Mouse (Mus musculus): ENCODE data around the gene A730015C16Rik. TPM values are rescaled to one million over a fixed set of nuclear protein-coding genes. Genes with fewer than 3 reads are reported as not detected.
A peak's percentile ranks its signal among the peaks of the same experiment; 100 is the strongest.

A730015C16Rik gene
- polyA plus RNA-seq, 1 experiment, result 0.17 TPM

DNA sequence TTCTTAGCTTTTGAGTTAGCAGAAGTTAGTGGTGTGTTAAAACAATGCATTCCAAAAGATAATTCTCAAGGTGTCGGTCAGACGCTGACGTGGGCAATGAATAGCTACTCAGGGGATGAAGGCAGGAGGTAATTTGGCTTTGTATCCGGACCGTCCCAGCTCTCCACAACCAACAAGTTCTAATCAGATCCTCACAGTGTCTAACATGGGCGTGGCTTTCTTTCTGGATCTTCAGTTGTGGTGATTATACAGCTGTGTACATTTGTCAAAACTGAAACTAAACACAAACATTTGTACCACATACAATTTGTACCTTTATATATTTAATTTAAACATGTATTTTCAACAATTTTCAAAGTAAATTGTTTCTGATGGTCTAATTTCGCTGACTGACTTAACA, 18.4 kb upstream of the A730015C16Rik start:
- no peaks in the 10 kb centered on the region for H3K36me3 ChIP-seq (ENCODE audit: control insufficient read depth, insufficient read depth)
- H3K27me3 ChIP-seq (ENCODE audit: control insufficient read depth, insufficient read depth, insufficient read length), result no peaks in the 10 kb centered on the region
- no peak overlapping the region for H3ac ChIP-seq (ENCODE audit: control insufficient read depth, insufficient read length)
- H3K4me2 ChIP-seq (ENCODE audit: low read depth), result no peak overlapping the region
- TF ChIP-seq CEBPB (IDR thresholded peaks at IDR 0.05; ENCODE audit: insufficient read depth, poor library complexity, severe bottlenecking), result no peak
- TF ChIP-seq E2F4 (IDR thresholded peaks at IDR 0.05; ENCODE audit: insufficient read depth), result no peak
- TF ChIP-seq MYOG (IDR thresholded peaks at IDR 0.05; ENCODE audit: control insufficient read depth in 1 of 3, insufficient read depth in 1 of 3, insufficient read length in 2 of 3, low read depth in 2 of 3), result no peak
- TF ChIP-seq TCF3 (IDR thresholded peaks at IDR 0.05; ENCODE audit: insufficient read length, low read depth), result no peak
- TF ChIP-seq POLR2A (IDR thresholded peaks at IDR 0.05; ENCODE audit: insufficient read length, low read depth), result no peak
- no peak for TF ChIP-seq POLR2AphosphoS2 (IDR thresholded peaks at IDR 0.05; ENCODE audit: insufficient read length, low read depth)
- no peak for TF ChIP-seq MYOD1 (IDR thresholded peaks at IDR 0.05; ENCODE audit: control insufficient read depth in 1 of 3, insufficient read length in 2 of 3, low read depth in 2 of 3)
- no peak for TF ChIP-seq REST (IDR thresholded peaks at IDR 0.05; ENCODE audit: insufficient read depth, insufficient read length)
- no peak for TF ChIP-seq SRF (IDR thresholded peaks at IDR 0.05; ENCODE audit: control insufficient read depth, insufficient read length, low read depth)
- TF ChIP-seq MAX (IDR thresholded peaks at IDR 0.05; ENCODE audit: low read depth), result no peak
- no peak for TF ChIP-seq TCF12 (IDR thresholded peaks at IDR 0.05; ENCODE audit: insufficient read depth, poor library complexity, severe bottlenecking)
- TF ChIP-seq USF1 (IDR thresholded peaks at IDR 0.05; ENCODE audit: low read depth), result no peak
- no peak overlapping the region for H3K4me3 ChIP-seq
- H3K79me2 ChIP-seq (ENCODE audit: control insufficient read depth, insufficient read depth), result no peaks in the 10 kb centered on the region

DNA sequence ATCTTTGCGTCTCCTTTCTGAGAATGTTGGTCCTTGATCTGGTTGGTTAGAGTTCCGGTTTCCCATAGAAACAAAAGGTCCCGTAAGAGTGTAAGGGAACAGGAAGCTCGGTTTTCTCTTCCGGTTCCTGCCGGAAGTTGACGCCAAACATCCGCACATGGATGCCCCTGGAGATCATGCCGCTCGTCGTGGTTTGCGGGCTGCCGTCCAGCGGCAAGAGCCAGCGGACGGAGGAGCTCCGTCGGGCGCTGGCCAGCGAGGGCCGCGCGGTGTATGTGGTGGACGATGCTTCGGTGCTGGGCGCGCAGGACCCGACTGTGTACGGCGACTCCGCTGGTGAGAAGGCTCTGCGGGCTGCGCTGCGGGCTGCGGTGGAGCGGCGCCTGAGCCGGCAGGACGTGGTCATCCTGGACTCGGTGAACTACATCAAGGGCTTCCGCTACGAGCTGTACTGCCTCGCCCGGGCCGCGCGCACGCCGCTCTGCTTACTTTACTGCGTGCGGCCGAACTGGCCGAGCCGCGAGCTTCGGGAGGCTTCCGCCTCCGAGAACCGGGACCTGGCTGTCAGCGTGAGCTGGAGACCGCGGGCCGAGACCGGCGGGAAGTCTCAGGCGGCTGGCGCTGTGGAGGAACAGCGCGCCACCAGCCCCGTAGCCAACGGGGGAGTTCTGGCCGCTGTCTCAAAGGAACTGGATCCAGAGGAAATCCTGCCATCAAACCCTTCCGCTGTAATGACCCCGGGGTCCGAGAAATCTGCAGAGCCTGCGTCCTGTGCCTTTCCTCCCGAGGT, 509 bp downstream of the A730015C16Rik start, which contains the start of gene Kti12:
Gene Kti12, plus strand, starts transcription at position 71 of the 790 bp plus-strand sequence.
- peak within 1 kb of the TSS; percentile 94 for H3K4me2 ChIP-seq (ENCODE audit: low read depth)
- H3ac ChIP-seq (ENCODE audit: control insufficient read depth, insufficient read length), result peak within 1 kb of the TSS; percentile 72
- H3K27me3 ChIP-seq (ENCODE audit: control insufficient read depth, insufficient read depth, insufficient read length), result no peaks in the 10 kb centered on the region
- peaks cover 21% of the 10 kb centered on the region for H3K79me2 ChIP-seq (ENCODE audit: control insufficient read depth, insufficient read depth)
- no peaks in the 10 kb centered on the region for H3K36me3 ChIP-seq (ENCODE audit: control insufficient read depth, insufficient read depth)
- peak within 1 kb of the TSS; percentile 47 for H3K4me3 ChIP-seq
- TF ChIP-seq TCF12 (IDR thresholded peaks at IDR 0.05; ENCODE audit: insufficient read depth, poor library complexity, severe bottlenecking) (no peak), MAX (IDR thresholded peaks at IDR 0.05; ENCODE audit: low read depth) (peak; percentile 91), E2F4 (IDR thresholded peaks at IDR 0.05; ENCODE audit: insufficient read depth) (no peak), TCF3 (IDR thresholded peaks at IDR 0.05; ENCODE audit: insufficient read length, low read depth) (no peak), MYOD1 (IDR thresholded peaks at IDR 0.05; ENCODE audit: control insufficient read depth in 1 of 3, insufficient read length in 2 of 3, low read depth in 2 of 3) (peak in 1 of 3 experiments; percentile 26), REST (IDR thresholded peaks at IDR 0.05; ENCODE audit: insufficient read depth, insufficient read length) (peak; percentile 1), SRF (IDR thresholded peaks at IDR 0.05; ENCODE audit: control insufficient read depth, insufficient read length, low read depth) (peak; percentile 62), MYOG (IDR thresholded peaks at IDR 0.05; ENCODE audit: control insufficient read depth in 1 of 3, insufficient read depth in 1 of 3, insufficient read length in 2 of 3, low read depth in 2 of 3) (no peak), POLR2AphosphoS2 (IDR thresholded peaks at IDR 0.05; ENCODE audit: insufficient read length, low read depth) (peak; percentile 92), POLR2A (IDR thresholded peaks at IDR 0.05; ENCODE audit: insufficient read length, low read depth) (peak; percentile 87), USF1 (IDR thresholded peaks at IDR 0.05; ENCODE audit: low read depth) (no peak), CEBPB (IDR thresholded peaks at IDR 0.05; ENCODE audit: insufficient read depth, poor library complexity, severe bottlenecking) (no peak)

DNA sequence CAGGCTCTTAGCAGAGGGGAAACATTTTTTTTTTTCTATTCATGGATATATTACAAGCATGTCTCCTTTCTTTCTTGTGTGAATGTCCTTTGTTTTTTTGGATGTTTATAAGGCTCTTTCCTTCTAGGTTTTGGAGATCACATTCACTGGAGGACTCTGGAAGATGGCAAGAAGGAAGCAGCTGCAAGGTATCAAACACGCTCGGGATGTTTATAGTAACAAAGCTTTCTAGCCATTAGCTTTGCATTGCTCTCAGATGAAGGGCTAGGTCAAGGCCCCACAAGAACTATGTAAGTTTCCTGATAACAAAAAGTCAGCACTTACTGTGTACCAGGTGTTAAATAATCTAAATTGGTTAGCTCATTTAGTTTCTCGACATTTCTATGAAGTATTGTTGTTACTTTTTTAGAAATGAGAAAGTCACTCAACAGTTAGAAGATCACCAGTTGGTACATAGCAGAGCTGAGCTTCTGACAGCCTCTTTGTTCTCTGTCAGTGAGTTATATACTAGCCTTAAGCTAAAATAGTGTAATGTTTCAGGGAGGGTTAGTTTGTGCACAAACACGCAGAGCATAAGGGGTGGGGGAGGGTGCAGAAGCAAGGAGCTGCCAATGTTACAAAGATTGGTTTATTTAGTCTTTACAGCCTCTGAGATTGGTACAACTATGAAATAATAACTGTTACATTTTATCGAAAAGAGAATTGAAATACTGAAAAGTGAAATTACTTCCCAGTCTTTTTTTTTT, 2.4 kb downstream of the A730015C16Rik start:
- Histone ChIP-seq H3K4me3 (no peak overlapping the region), H3K27me3 (ENCODE audit: control insufficient read depth, insufficient read depth, insufficient read length) (no peaks in the 10 kb centered on the region), H3K36me3 (ENCODE audit: control insufficient read depth, insufficient read depth) (no peaks in the 10 kb centered on the region), H3K79me2 (ENCODE audit: control insufficient read depth, insufficient read depth) (peaks cover 37% of the 10 kb centered on the region), H3ac (ENCODE audit: control insufficient read depth, insufficient read length) (no peak overlapping the region), H3K4me2 (ENCODE audit: low read depth) (no peak overlapping the region)
- TF ChIP-seq E2F4 (IDR thresholded peaks at IDR 0.05; ENCODE audit: insufficient read depth) (no peak), MYOG (IDR thresholded peaks at IDR 0.05; ENCODE audit: control insufficient read depth in 1 of 3, insufficient read depth in 1 of 3, insufficient read length in 2 of 3, low read depth in 2 of 3) (no peak), MAX (IDR thresholded peaks at IDR 0.05; ENCODE audit: low read depth) (no peak), TCF3 (IDR thresholded peaks at IDR 0.05; ENCODE audit: insufficient read length, low read depth) (no peak), POLR2A (IDR thresholded peaks at IDR 0.05; ENCODE audit: insufficient read length, low read depth) (no peak), MYOD1 (IDR thresholded peaks at IDR 0.05; ENCODE audit: control insufficient read depth in 1 of 3, insufficient read length in 2 of 3, low read depth in 2 of 3) (no peak), TCF12 (IDR thresholded peaks at IDR 0.05; ENCODE audit: insufficient read depth, poor library complexity, severe bottlenecking) (no peak), USF1 (IDR thresholded peaks at IDR 0.05; ENCODE audit: low read depth) (no peak), SRF (IDR thresholded peaks at IDR 0.05; ENCODE audit: control insufficient read depth, insufficient read length, low read depth) (no peak), REST (IDR thresholded peaks at IDR 0.05; ENCODE audit: insufficient read depth, insufficient read length) (no peak), POLR2AphosphoS2 (IDR thresholded peaks at IDR 0.05; ENCODE audit: insufficient read length, low read depth) (no peak), CEBPB (IDR thresholded peaks at IDR 0.05; ENCODE audit: insufficient read depth, poor library complexity, severe bottlenecking) (no peak)

DNA sequence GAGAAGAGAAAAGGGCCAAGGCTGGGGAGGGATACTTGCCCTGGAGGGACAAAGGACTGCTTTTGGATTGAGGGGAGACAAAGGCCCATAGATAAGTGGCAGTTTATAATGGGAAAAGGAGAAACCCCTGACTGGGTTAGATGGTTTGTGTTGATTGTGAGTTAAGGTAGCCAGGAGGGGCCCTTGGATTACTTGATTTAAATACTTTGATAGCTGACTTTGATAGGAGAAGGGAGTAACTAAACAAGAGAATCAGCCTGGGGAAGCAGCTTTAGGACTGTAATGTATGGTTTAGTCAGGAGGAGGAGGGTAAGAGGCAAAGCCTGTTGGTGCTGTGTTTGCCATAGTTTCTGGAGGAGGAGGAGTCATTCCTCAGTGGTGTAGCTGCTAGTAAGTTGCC, 5.1 kb downstream of the A730015C16Rik start:
- no peak overlapping the region for H3K4me3 ChIP-seq
- H3K27me3 ChIP-seq (ENCODE audit: control insufficient read depth, insufficient read depth, insufficient read length), result no peaks in the 10 kb centered on the region
- TF ChIP-seq POLR2AphosphoS2 (IDR thresholded peaks at IDR 0.05; ENCODE audit: insufficient read length, low read depth) (no peak), TCF12 (IDR thresholded peaks at IDR 0.05; ENCODE audit: insufficient read depth, poor library complexity, severe bottlenecking) (no peak), SRF (IDR thresholded peaks at IDR 0.05; ENCODE audit: control insufficient read depth, insufficient read length, low read depth) (no peak), CEBPB (IDR thresholded peaks at IDR 0.05; ENCODE audit: insufficient read depth, poor library complexity, severe bottlenecking) (no peak), MAX (IDR thresholded peaks at IDR 0.05; ENCODE audit: low read depth) (no peak), E2F4 (IDR thresholded peaks at IDR 0.05; ENCODE audit: insufficient read depth) (no peak), TCF3 (IDR thresholded peaks at IDR 0.05; ENCODE audit: insufficient read length, low read depth) (no peak), MYOD1 (IDR thresholded peaks at IDR 0.05; ENCODE audit: control insufficient read depth in 1 of 3, insufficient read length in 2 of 3, low read depth in 2 of 3) (no peak), MYOG (IDR thresholded peaks at IDR 0.05; ENCODE audit: control insufficient read depth in 1 of 3, insufficient read depth in 1 of 3, insufficient read length in 2 of 3, low read depth in 2 of 3) (no peak), USF1 (IDR thresholded peaks at IDR 0.05; ENCODE audit: low read depth) (no peak), REST (IDR thresholded peaks at IDR 0.05; ENCODE audit: insufficient read depth, insufficient read length) (no peak), POLR2A (IDR thresholded peaks at IDR 0.05; ENCODE audit: insufficient read length, low read depth) (no peak)
- H3ac ChIP-seq (ENCODE audit: control insufficient read depth, insufficient read length), result no peak overlapping the region
- H3K4me2 ChIP-seq (ENCODE audit: low read depth), result no peak overlapping the region
- peaks cover 35% of the 10 kb centered on the region for H3K79me2 ChIP-seq (ENCODE audit: control insufficient read depth, insufficient read depth)
- no peaks in the 10 kb centered on the region for H3K36me3 ChIP-seq (ENCODE audit: control insufficient read depth, insufficient read depth)
